In the genomic region with DNA sequence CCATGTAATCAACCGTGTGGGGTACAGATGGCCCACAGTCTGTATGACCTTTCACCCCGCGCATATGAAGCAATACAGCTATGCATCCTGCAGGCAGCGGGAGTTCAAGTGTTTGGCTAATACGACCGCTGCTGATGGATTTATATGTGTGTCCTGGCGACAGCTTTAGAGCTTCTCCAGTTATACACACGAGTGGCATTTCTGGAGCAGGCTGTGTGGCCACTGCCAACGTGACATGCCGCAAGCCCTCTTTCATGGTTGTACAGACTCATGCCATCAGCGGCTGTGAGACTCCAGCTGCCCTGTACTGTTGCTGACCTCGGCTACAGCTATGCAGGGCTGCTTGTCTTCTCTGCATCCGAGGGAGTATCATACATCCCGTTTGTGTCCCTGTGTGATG, we compare ENCODE assay signal across 21 mouse cellular contexts. TPM values are rescaled to one million over a fixed set of nuclear protein-coding genes. Genes with fewer than 3 reads are reported as not detected.
DNase-seq lines count a peak whose midpoint lies in the region; ATAC-seq lines count a peak whose summit lies in the region.
"Had no signal": no experiment of that assay in that cellular context is flagged by ENCODE, and none has a peak within 500 bp of the region (broad histone marks: within the 10 kb centered on the region; RNA-seq: fewer than 3 reads in every experiment).

No protein-coding gene starts in this region.

- peaks cover 15% of the 10 kb centered on the region for H3K4me1 ChIP-seq in heart, embryonic 12.5 days (replicated peaks)
- H3K4me1 ChIP-seq in kidney, embryonic 14.5 days (ENCODE audit: control insufficient read depth, insufficient read depth, low read length), result no peaks in the 10 kb centered on the region
- H3K4me1 ChIP-seq in midbrain, embryonic 11.5 days (ENCODE audit: control insufficient read depth, insufficient read depth, low read length), result no peaks in the 10 kb centered on the region
- H3K4me1 ChIP-seq in midbrain, embryonic 10.5 days, result peaks cover 3% of the 10 kb centered on the region
- no peaks in the 10 kb centered on the region for H3K4me1 ChIP-seq in forebrain, embryonic 13.5 days
- H3K4me1 ChIP-seq: limb, embryonic 12.5 days had no signal

- H3K4me2 ChIP-seq in heart, embryonic 12.5 days, result no peak overlapping the region
- no peak overlapping the region for H3K4me2 ChIP-seq in kidney, embryonic 14.5 days (replicated peaks; ENCODE audit: low read depth, low read length)
- H3K4me2 ChIP-seq in midbrain, embryonic 11.5 days, result no peak overlapping the region
- H3K4me2 ChIP-seq in forebrain, embryonic 13.5 days, result no peak overlapping the region
- H3K4me2 ChIP-seq: forebrain, embryonic 12.5 days; limb, embryonic 12.5 days; stomach, embryonic 15.5 days had no signal

- 75% methylated on average over 14 of the region's 14 CpGs for WGBS in heart, embryonic 12.5 days
- 42% methylated on average over 14 of the region's 14 CpGs for WGBS in kidney, embryonic 14.5 days
- WGBS in midbrain, embryonic 11.5 days, result 89% methylated on average over 14 of the region's 14 CpGs
- WGBS in midbrain, embryonic 10.5 days, result 90% methylated on average over 14 of the region's 14 CpGs
- WGBS in forebrain, embryonic 13.5 days, result 90% methylated on average over 14 of the region's 14 CpGs

- no peak overlapping the region for H3K9ac ChIP-seq in heart, embryonic 12.5 days
- no peak overlapping the region for H3K9ac ChIP-seq in kidney, embryonic 14.5 days (ENCODE audit: low read depth, low read length)
- H3K9ac ChIP-seq in midbrain, embryonic 11.5 days (ENCODE audit: low read length), result no peak overlapping the region
- no peak overlapping the region for H3K9ac ChIP-seq in forebrain, embryonic 13.5 days
- H3K9ac ChIP-seq: forebrain, embryonic 12.5 days; limb, embryonic 12.5 days; lung, embryonic 15.5 days; stomach, embryonic 15.5 days had no signal

- peak overlapping the region; percentile 47 for H3K27ac ChIP-seq in heart, embryonic 12.5 days (ENCODE audit: poor library complexity, severe bottlenecking)
- H3K27ac ChIP-seq in kidney, embryonic 14.5 days (ENCODE audit: low read depth, low read length), result no peak overlapping the region
- H3K27ac ChIP-seq in midbrain, embryonic 11.5 days (ENCODE audit: low read depth, low read length), result no peak overlapping the region
- no peak overlapping the region for H3K27ac ChIP-seq in midbrain, embryonic 10.5 days (replicated peaks)
- no peak overlapping the region for H3K27ac ChIP-seq in forebrain, embryonic 13.5 days
- H3K27ac ChIP-seq: forebrain, embryonic 12.5 days; limb, embryonic 12.5 days; lung, embryonic 15.5 days; stomach, embryonic 15.5 days had no signal

- no peak for ATAC-seq in heart, embryonic 12.5 days (ENCODE audit: insufficient number of reproducible peaks, low FRiP score)
- peak; percentile 22; the same call in 1 of the 2 replicates for ATAC-seq in kidney, embryonic 14.5 days (ENCODE audit: low FRiP score, low TSS enrichment)
- ATAC-seq in midbrain, embryonic 11.5 days (ENCODE audit: low FRiP score), result no peak
- ATAC-seq in forebrain, embryonic 13.5 days, result no peak

- H3K36me3 ChIP-seq in heart, embryonic 12.5 days, result no peaks in the 10 kb centered on the region
- H3K36me3 ChIP-seq in kidney, embryonic 14.5 days (ENCODE audit: control insufficient read depth, insufficient read depth, low read length), result no peaks in the 10 kb centered on the region
- H3K36me3 ChIP-seq in midbrain, embryonic 11.5 days (ENCODE audit: control insufficient read depth, insufficient read depth, low read length), result no peaks in the 10 kb centered on the region
- H3K36me3 ChIP-seq in midbrain, embryonic 10.5 days, result no peaks in the 10 kb centered on the region
- no peaks in the 10 kb centered on the region for H3K36me3 ChIP-seq in forebrain, embryonic 13.5 days (ENCODE audit: poor library complexity, severe bottlenecking)
- H3K36me3 ChIP-seq: forebrain, embryonic 12.5 days; hindbrain, embryonic 10.5 days; limb, embryonic 12.5 days; lung, embryonic 15.5 days; stomach, embryonic 15.5 days had no signal

- no peak overlapping the region for H3K4me3 ChIP-seq in heart, embryonic 12.5 days
- no peak overlapping the region for H3K4me3 ChIP-seq in kidney, embryonic 14.5 days (ENCODE audit: low read length)
- H3K4me3 ChIP-seq in midbrain, embryonic 11.5 days (ENCODE audit: low read depth, low read length), result no peak overlapping the region
- no peak overlapping the region for H3K4me3 ChIP-seq in midbrain, embryonic 10.5 days
- H3K4me3 ChIP-seq in forebrain, embryonic 13.5 days, result no peak overlapping the region
- H3K4me3 ChIP-seq: forebrain, embryonic 12.5 days; hindbrain, embryonic 10.5 days; limb, embryonic 12.5 days; lung, embryonic 15.5 days; stomach, embryonic 15.5 days had no signal

- H3K9me3 ChIP-seq in heart, embryonic 12.5 days (replicated peaks), result peaks cover 6% of the 10 kb centered on the region
- no peaks in the 10 kb centered on the region for H3K9me3 ChIP-seq in kidney, embryonic 14.5 days (ENCODE audit: control insufficient read depth, low read length)
- no peaks in the 10 kb centered on the region for H3K9me3 ChIP-seq in midbrain, embryonic 11.5 days (ENCODE audit: control insufficient read depth, low read length)
- 0 out of 2 replicates have a peak, but pooled peaks cover 7% of the 10 kb centered on the region for H3K9me3 ChIP-seq in midbrain, embryonic 10.5 days (replicated peaks)
- no peaks in the 10 kb centered on the region for H3K9me3 ChIP-seq in forebrain, embryonic 13.5 days (replicated peaks)
- H3K9me3 ChIP-seq: hindbrain, embryonic 10.5 days; limb, embryonic 12.5 days; lung, embryonic 15.5 days; stomach, embryonic 15.5 days had no signal

- no peaks in the 10 kb centered on the region for H3K27me3 ChIP-seq in heart, embryonic 12.5 days (replicated peaks)
- no peaks in the 10 kb centered on the region for H3K27me3 ChIP-seq in kidney, embryonic 14.5 days (ENCODE audit: control insufficient read depth, insufficient read depth, low read length)
- no peaks in the 10 kb centered on the region for H3K27me3 ChIP-seq in midbrain, embryonic 11.5 days (ENCODE audit: control insufficient read depth, insufficient read depth, low read length)
- H3K27me3 ChIP-seq in midbrain, embryonic 10.5 days (ENCODE audit: low read depth, poor library complexity, severe bottlenecking), result no peaks in the 10 kb centered on the region
- no peaks in the 10 kb centered on the region for H3K27me3 ChIP-seq in forebrain, embryonic 13.5 days
- H3K27me3 ChIP-seq: forebrain, embryonic 12.5 days; limb, embryonic 12.5 days; lung, embryonic 15.5 days; stomach, embryonic 15.5 days had no signal

- DNase-seq in heart, adult 9 months (ENCODE audit: low spot score in 2 of 2), result no peak
- DNase-seq in kidney, adult 11 months, result no peak
- DNase-seq in midbrain, embryonic 11.5 days (ENCODE audit: low spot score, missing footprints), result peak; percentile 56
- no peak for DNase-seq in midbrain, embryonic 10.5 days (ENCODE audit: low spot score)
- DNase-seq in skeletal muscle tissue, adult 2 months (ENCODE audit: low read depth, low spot score), result peak; percentile 72
- DNase-seq: cerebellum, adult 18-20 months; heart, adult 11 months; spleen, adult 18-20 months; thymus, adult 2 months had no signal

RNA-seq across cellular contexts. Expression of a gene that starts 6.5 kb away (rescaled TPM):
- polyA plus RNA-seq in heart, embryonic 12.5 days (2016; fragmentation: Nextera tagmentation; extraction: Ambion mirVana), result 2.1 and 2.5 TPM in 2 replicates
- polyA plus RNA-seq in kidney, embryonic 14.5 days (2014; fragmentation: Nextera tagmentation; extraction: Ambion mirVana), result 1.1 and 1.3 TPM in 2 replicates
- 0.26 and 0.27 TPM in 2 replicates for polyA plus RNA-seq in midbrain, embryonic 11.5 days (2014; fragmentation: Nextera tagmentation; extraction: Ambion mirVana)
- 0.54 and 0.55 TPM in 2 replicates for polyA plus RNA-seq in midbrain, embryonic 10.5 days (2016; fragmentation: Nextera tagmentation; extraction: Ambion mirVana)
- polyA plus RNA-seq in forebrain, embryonic 13.5 days (2015; fragmentation: Nextera tagmentation; extraction: Ambion mirVana), result 0.26 and 0.30 TPM in 2 replicates
- polyA plus RNA-seq: limb, embryonic 12.5 days had no signal

RNA-seq across cellular contexts. Expression of a gene that starts 29.9 kb away (rescaled TPM):
- polyA plus RNA-seq in heart, embryonic 12.5 days (2016; fragmentation: Nextera tagmentation; extraction: Ambion mirVana), result 0.45 and 0.50 TPM in 2 replicates
- 0.08 and 0.21 TPM in 2 replicates for polyA plus RNA-seq in kidney, embryonic 14.5 days (2014; fragmentation: Nextera tagmentation; extraction: Ambion mirVana)
- 0.06 TPM in 1 of 2 replicates, not detected in the other for polyA plus RNA-seq in midbrain, embryonic 11.5 days (2014; fragmentation: Nextera tagmentation; extraction: Ambion mirVana)
- 0.10 and 0.15 TPM in 2 replicates for polyA plus RNA-seq in midbrain, embryonic 10.5 days (2016; fragmentation: Nextera tagmentation; extraction: Ambion mirVana)
- 0.05 TPM in 1 of 2 replicates, not detected in the other for polyA plus RNA-seq in forebrain, embryonic 13.5 days (2015; fragmentation: Nextera tagmentation; extraction: Ambion mirVana)
- polyA plus RNA-seq: forebrain, embryonic 12.5 days; large intestine, adult 2 months; midbrain, embryonic 14.5 days; neural tube, embryonic 14.5 days had no signal

RNA-seq across cellular contexts. Expression of a gene that starts 38.1 kb away (rescaled TPM):
- polyA plus RNA-seq in heart, embryonic 12.5 days (2016; fragmentation: Nextera tagmentation; extraction: Ambion mirVana), result not detected in 2 replicates
- polyA plus RNA-seq in kidney, embryonic 14.5 days (2014; fragmentation: Nextera tagmentation; extraction: Ambion mirVana), result not detected in 2 replicates
- polyA plus RNA-seq in midbrain, embryonic 11.5 days (2014; fragmentation: Nextera tagmentation; extraction: Ambion mirVana), result 0.15 TPM in 1 of 2 replicates, not detected in the other
- polyA plus RNA-seq in midbrain, embryonic 10.5 days (2016; fragmentation: Nextera tagmentation; extraction: Ambion mirVana), result 0.05 TPM in 1 of 2 replicates, not detected in the other
- polyA plus RNA-seq in forebrain, embryonic 13.5 days (2015; fragmentation: Nextera tagmentation; extraction: Ambion mirVana), result not detected in 2 replicates
- polyA plus RNA-seq: forebrain, embryonic 12.5 days; hindbrain, embryonic 10.5 days; kidney, embryonic 16.5 days; large intestine, adult 2 months; limb, embryonic 12.5 days; midbrain, embryonic 14.5 days had no signal

Comparison
In these comparisons a context has a peak if more than half of its experiments do, and no peak if none do; other contexts are left out.
1. DNase-seq: peak in midbrain, embryonic 11.5 days (single experiment) and skeletal muscle tissue, adult 2 months (single experiment); none in heart, adult 9 months (0 of 2), kidney, adult 11 months (single experiment) and midbrain, embryonic 10.5 days (single experiment).